Mouse (Mus musculus) spleen, adult 2 months (tissue): ENCODE data around the gene Zbtb20.

Experiments used
- CTCF ChIP-seq: fragments of 200-500 bp; IDR thresholded peaks from 2 replicates; pipeline ENCODE4 v1.5.1; 2011; ENCODE audit warnings: mild to moderate bottlenecking, inconsistent platforms; ENCODE audit not compliant: insufficient read depth, insufficient read length, insufficient replicate concordance; ENCODE audit errors: extremely low read depth
- POLR2A ChIP-seq: fragments of 200-500 bp; IDR thresholded peaks from 2 replicates; pipeline ENCODE4 v1.6.1; 2011; ENCODE audit warnings: low read depth, low read length, inconsistent platforms

- TF ChIP-seq CTCF (no peak), POLR2A (no peak)
Measured at GRCm38 (mm10) chr16:43474941-43475728, 599.5 kb downstream of the Zbtb20 start.
